Mouse (Mus musculus) erythroblast, adult 5-6 weeks (primary cell): ENCODE data around the gene Pigt. TPM values are rescaled to one million over a fixed set of nuclear protein-coding genes. Genes with fewer than 3 reads are reported as not detected.
A peak's percentile ranks its signal among the peaks of the same experiment; 100 is the strongest.

Experiments
- ATAC-seq: replicated peaks from 2 replicates; pipeline ENCODE4 v1.8.0; 2016; ENCODE audit warnings: moderate number of reproducible peaks, mild to moderate bottlenecking, moderate TSS enrichment, inconsistent platforms; ENCODE audit not compliant: poor library complexity, low FRiP score, severe bottlenecking
- total RNA-seq, 2 experiments: library from RNA; stranded (forward) in 1 of 2; stranded (reverse) in 1 of 2; fragments of 150-400 nt in 1 of 2; fragments of 200-764, 138-1000 nt in 1 of 2; gene quantifications; 2 replicates each; pipeline versions ENCODE4 v1.2.3 to v1.2.4; 2015 to 2017; ENCODE audit warnings: low replicate concordance in 2 of 2

Pigt gene
- 13.6 and 17.1 TPM in 2 replicates for total RNA-seq (2015; ENCODE audit: low replicate concordance)
- total RNA-seq (2017; ENCODE audit: low replicate concordance), result 7.0 and 8.6 TPM in 2 replicates

- peak; percentile 100 for ATAC-seq
These were observed at the start of gene Pigt for GRCm38 (mm10) chr2:164496847-164497690. Gene Pigt, plus strand, starts transcription at chr2:164497520.

GRCm38 (mm10) chr2:164448140-164448539, 49.2 kb upstream of the Pigt start:
- ATAC-seq, result no peak

- ATAC-seq, result no peak
These were observed 48.4 kb upstream of the Pigt start for GRCm38 (mm10) chr2:164448921-164449320.

- ATAC-seq, result no peak
These were observed 47.8 kb upstream of the Pigt start for GRCm38 (mm10) chr2:164449341-164450042.

- no peak for ATAC-seq
These were observed 45.2 kb upstream of the Pigt start for GRCm38 (mm10) chr2:164452000-164452676.

- no peak for ATAC-seq
These were observed 44.1 kb upstream of the Pigt start for GRCm38 (mm10) chr2:164453047-164453757.

GRCm38 (mm10) chr2:164453887-164454500, 43.3 kb upstream of the Pigt start:
- no peak for ATAC-seq

- no peak for ATAC-seq
These were observed 42.5 kb upstream of the Pigt start for GRCm38 (mm10) chr2:164454846-164455245.

GRCm38 (mm10) chr2:164455421-164456190, 41.7 kb upstream of the Pigt start:
- no peak for ATAC-seq

- ATAC-seq, result no peak
These were observed 40.9 kb upstream of the Pigt start for GRCm38 (mm10) chr2:164456413-164456812.

- no peak for ATAC-seq
These were observed 40.4 kb upstream of the Pigt start, which contains the start of gene Sys1 for GRCm38 (mm10) chr2:164456864-164457300. Gene Sys1, plus strand, starts transcription at chr2:164456964.

GRCm38 (mm10) chr2:164457942-164458341, 39.4 kb upstream of the Pigt start:
- ATAC-seq, result no peak

- no peak for ATAC-seq
These were observed 38.8 kb upstream of the Pigt start for GRCm38 (mm10) chr2:164458535-164458934.

- ATAC-seq, result peak; percentile 96
These were observed 36.4 kb upstream of the Pigt start, which contains the start of gene Gm20458 for GRCm38 (mm10) chr2:164460745-164461551. Gene Gm20458, plus strand, starts transcription at chr2:164460967.

GRCm38 (mm10) chr2:164465161-164465560, 32.2 kb upstream of the Pigt start:
- no peak for ATAC-seq

- no peak for ATAC-seq
These were observed 30.5 kb upstream of the Pigt start for GRCm38 (mm10) chr2:164466787-164467186.

GRCm38 (mm10) chr2:164470254-164470653, 27.1 kb upstream of the Pigt start:
- no peak for ATAC-seq

GRCm38 (mm10) chr2:164473624-164474023, 23.7 kb upstream of the Pigt start, which contains the start of gene Trp53tg5:
Gene Trp53tg5, minus strand, starts transcription at chr2:164473724.
- no peak for ATAC-seq
